Comparison of ENCODE assay signal across 19 mouse cellular contexts in genomic region chr16:74427071-74427470, GRCm38 (mm10). TPM values are rescaled to one million over a fixed set of nuclear protein-coding genes. Genes with fewer than 3 reads are reported as not detected.
"Had no signal": no experiment of that assay in that cellular context is flagged by ENCODE, and none has a peak within 500 bp of the region (broad histone marks: within the 10 kb centered on the region; RNA-seq: fewer than 3 reads in every experiment).

No protein-coding gene starts in this region.

- DNase-seq: lung, adult 18-20 months; lung, embryonic 14.5 days; lung, postnatal 10 days; lung, postnatal 4 days; retina, postnatal 1 day; right cerebral cortex, adult 18-20 months; right cerebral cortex, postnatal 25 days; right cerebral cortex, postnatal 4 days; spleen, adult 18-20 months; thymus, adult 18-20 months; thymus, postnatal 14 days; thymus, postnatal 36 days had no signal

- H3K9ac ChIP-seq: lung, embryonic 14.5 days; midbrain, embryonic 13.5 days; midbrain, embryonic 15.5 days; neural tube, embryonic 12.5 days had no signal

- H3K36me3 ChIP-seq: midbrain, embryonic 13.5 days; midbrain, embryonic 15.5 days; neural tube, embryonic 12.5 days had no signal

- H3K9me3 ChIP-seq: midbrain, embryonic 13.5 days; midbrain, embryonic 15.5 days; neural tube, embryonic 12.5 days had no signal

- H3K27ac ChIP-seq: midbrain, embryonic 13.5 days; midbrain, embryonic 15.5 days; neural tube, embryonic 12.5 days had no signal

- H3K4me2 ChIP-seq: lung, embryonic 14.5 days; midbrain, embryonic 11.5 days; midbrain, embryonic 13.5 days; midbrain, embryonic 15.5 days; neural tube, embryonic 12.5 days had no signal

- H3K4me3 ChIP-seq: midbrain, embryonic 13.5 days; midbrain, embryonic 15.5 days; myocyte; neural tube, embryonic 12.5 days had no signal

- H3K27me3 ChIP-seq: midbrain, embryonic 13.5 days; midbrain, embryonic 15.5 days had no signal

- ATAC-seq: midbrain, embryonic 13.5 days; midbrain, embryonic 15.5 days had no signal

- H3K4me1 ChIP-seq: midbrain, embryonic 13.5 days; midbrain, embryonic 15.5 days; neural tube, embryonic 12.5 days had no signal

RNA-seq across cellular contexts. Expression of gene Robo2, which starts 15.4 kb away (rescaled TPM):
- total RNA-seq: megakaryocyte, adult 5-6 weeks; megakaryocyte-erythroid progenitor cell, adult 5-6 weeks had no signal
